Mouse (Mus musculus) heart, postnatal 10 days (tissue): ENCODE measurements around the gene Lacc1. TPM values are rescaled to one million over a fixed set of nuclear protein-coding genes. Genes with fewer than 3 reads are reported as not detected.

Experiments
- DNase-seq, 2 experiments: peaks; one replicate each; pipeline ENCODE4 v3.0.0; 2021
- intact Hi-C: fragments of 180-260 bp; cut with DNase I; formaldehyde crosslinking; loops from one replicate; pipeline ENCODE4 v1.15.1; 2025
- total RNA-seq, 2 experiments: library from RNA; stranded (reverse); gene quantifications; 2 replicates each; pipeline ENCODE4 v1.2.3; 2021

Gene Lacc1
- total RNA-seq, 2 experiments from 2014 or later, result 5.0 to 5.7 TPM

DNA sequence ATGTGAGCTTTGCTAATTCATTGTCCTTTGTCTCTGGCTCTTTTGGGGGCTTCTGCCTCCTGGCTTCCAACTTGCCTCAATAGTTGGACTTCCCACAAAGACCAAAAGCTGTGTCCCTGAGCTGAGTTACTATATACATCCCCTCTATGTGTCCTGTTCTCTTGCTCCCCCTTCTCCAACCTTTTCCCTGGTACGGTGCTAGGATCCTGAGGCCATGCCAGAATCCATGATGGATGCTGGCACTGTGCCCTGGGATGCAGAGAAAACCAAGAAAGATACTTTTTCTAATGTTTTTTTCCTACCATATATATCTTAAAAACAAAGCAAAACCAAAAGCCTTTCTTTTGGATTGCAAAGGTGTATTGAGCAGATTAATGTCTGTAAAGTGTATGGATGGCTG lies 54.9 kb downstream of the Lacc1 start:
- intact Hi-C loops, result no loop called here
- DNase-seq, result no peak

DNA sequence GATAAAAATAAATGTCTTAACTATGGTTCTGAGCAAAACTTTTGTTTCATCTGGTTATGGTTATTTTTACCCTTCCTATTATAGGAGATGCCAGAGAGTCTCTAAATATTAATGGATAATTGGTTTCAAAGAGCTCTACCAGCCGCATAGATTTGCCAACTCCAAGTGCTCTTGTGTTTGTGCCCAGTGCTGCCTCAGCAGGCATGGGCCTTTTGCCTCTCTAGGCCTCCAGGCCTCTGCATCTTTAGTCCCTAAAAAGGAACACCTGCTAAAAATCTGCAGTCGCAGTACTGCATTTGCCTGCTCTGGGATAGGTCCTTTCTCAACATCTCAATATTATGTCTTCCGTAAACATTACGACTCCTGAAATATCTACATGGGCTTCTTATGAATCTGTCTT lies 55.5 kb downstream of the Lacc1 start:
- no peak for DNase-seq
- intact Hi-C loops, result no loop called here

DNA sequence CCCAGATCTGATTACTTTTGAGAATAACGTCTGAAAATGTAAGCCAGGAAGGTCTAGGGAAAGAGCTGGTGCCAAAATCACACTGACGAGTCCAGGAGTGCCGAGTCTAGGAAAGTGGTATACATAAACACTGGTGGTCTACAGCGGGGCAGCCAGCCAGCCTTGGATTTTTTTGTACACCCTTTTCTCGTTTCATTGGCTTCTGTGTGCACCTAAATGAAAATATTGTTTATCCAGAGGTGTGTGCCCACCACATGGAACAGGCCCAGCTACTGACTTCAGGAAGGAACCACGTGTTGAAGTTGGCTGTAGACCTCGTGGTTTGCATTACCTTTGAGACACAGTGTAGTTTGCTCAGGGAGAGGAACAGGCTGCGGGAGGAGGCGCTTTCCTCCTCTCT lies 57.1 kb downstream of the Lacc1 start:
- intact Hi-C loops, result no loop called here
- no peak for DNase-seq

Other genes with a start within 250 kb of the Lacc1 start
- gene Ccdc122, start 132 bp downstream of the Lacc1 start, total RNA-seq, result 1 to 10 TPM in 1 of 2 experiments, under 1 TPM in 1; 0.96 to 1.4 TPM
- 1 to 10 TPM; 2.0 to 2.2 TPM for gene Enox1, start 119.9 kb upstream of the Lacc1 start, total RNA-seq